Mouse (Mus musculus): ENCODE data around the gene Nolc1. TPM values are rescaled to one million over a fixed set of nuclear protein-coding genes. Genes with fewer than 3 reads are reported as not detected.

Nolc1 gene
- polyA plus RNA-seq, 1 experiment from 2014 or later = 133 TPM

DNA sequence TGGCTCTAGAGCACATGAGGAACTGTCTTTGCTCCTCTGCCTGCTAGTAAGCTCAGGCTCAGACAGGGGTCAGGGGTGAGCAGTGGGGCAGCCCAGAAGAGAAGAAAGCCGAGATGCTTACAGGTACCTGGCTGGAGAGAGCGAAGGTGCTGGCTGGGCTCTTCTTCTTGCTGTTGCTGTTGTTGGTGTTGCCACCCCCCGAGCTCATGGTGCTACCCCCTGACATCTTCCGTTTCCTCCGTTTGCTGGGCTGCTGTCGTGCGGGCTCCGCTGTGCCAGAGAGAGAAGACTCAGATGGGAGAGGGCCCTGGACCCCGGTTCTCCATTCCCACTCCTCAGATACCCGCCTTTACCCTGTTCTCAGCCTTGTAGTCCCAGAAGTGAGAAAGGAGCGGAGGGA is 41.8 kb upstream of the Nolc1 start:
- no peak overlapping the region for H3K9ac ChIP-seq (ENCODE audit: low read length)
- no peaks in the 10 kb centered on the region for H3K27me3 ChIP-seq (ENCODE audit: control insufficient read depth, insufficient read depth, low read length)
- H3K4me1 ChIP-seq (ENCODE audit: control insufficient read depth, insufficient read depth, low read length) = peaks cover 11% of the 10 kb centered on the region
- WGBS = 93% methylated on average over 11 of the region's 11 CpGs
- no peak for ATAC-seq (ENCODE audit: insufficient number of reproducible peaks, low FRiP score, low TSS enrichment, low read depth)
- H3K9me3 ChIP-seq (ENCODE audit: control insufficient read depth, low read length) = no peaks in the 10 kb centered on the region
- no peak overlapping the region for H3K4me2 ChIP-seq (ENCODE audit: low read depth, severe bottlenecking)
- H3K27ac ChIP-seq (replicated peaks; ENCODE audit: low read depth, low read length) = no peak overlapping the region
- DNase-seq (ENCODE audit: low spot score) = no peak
- H3K4me3 ChIP-seq (ENCODE audit: low read depth, low read length) = no peak overlapping the region
- H3K36me3 ChIP-seq (ENCODE audit: control insufficient read depth, insufficient read depth, low read length) = peaks cover 47% of the 10 kb centered on the region

DNA sequence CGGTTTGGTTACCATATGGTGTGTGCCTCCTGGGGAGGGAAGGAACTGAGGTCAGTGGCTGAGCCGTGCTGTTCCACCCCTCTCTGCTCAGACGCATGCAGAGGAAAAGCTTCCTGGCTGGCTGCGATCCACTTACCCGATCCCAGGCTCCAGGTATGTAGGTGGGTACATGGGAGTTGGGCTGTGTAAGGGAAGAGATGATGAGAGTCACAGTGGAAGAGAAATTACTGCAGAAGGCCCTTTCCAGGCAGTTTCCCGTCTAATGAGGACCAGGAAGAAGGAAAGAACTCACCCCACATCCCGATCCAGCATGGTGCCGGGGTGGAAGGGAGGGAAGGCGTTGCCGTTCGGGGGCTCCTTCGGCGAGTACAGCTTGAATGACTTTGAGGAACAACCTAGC is 39.7 kb upstream of the Nolc1 start:
- Histone ChIP-seq H3K4me2 (ENCODE audit: low read depth, severe bottlenecking) (no peak overlapping the region), H3K27ac (replicated peaks; ENCODE audit: low read depth, low read length) (no peak overlapping the region), H3K9me3 (ENCODE audit: control insufficient read depth, low read length) (no peaks in the 10 kb centered on the region), H3K36me3 (ENCODE audit: control insufficient read depth, insufficient read depth, low read length) (peaks cover 44% of the 10 kb centered on the region), H3K27me3 (ENCODE audit: control insufficient read depth, insufficient read depth, low read length) (no peaks in the 10 kb centered on the region), H3K4me3 (ENCODE audit: low read depth, low read length) (no peak overlapping the region), H3K9ac (ENCODE audit: low read length) (no peak overlapping the region), H3K4me1 (ENCODE audit: control insufficient read depth, insufficient read depth, low read length) (peaks cover 19% of the 10 kb centered on the region)
- DNase-seq (ENCODE audit: low spot score) (no peak), ATAC-seq (ENCODE audit: insufficient number of reproducible peaks, low FRiP score, low TSS enrichment, low read depth) (no peak)
- WGBS = 92% methylated on average over 13 of the region's 13 CpGs

DNA sequence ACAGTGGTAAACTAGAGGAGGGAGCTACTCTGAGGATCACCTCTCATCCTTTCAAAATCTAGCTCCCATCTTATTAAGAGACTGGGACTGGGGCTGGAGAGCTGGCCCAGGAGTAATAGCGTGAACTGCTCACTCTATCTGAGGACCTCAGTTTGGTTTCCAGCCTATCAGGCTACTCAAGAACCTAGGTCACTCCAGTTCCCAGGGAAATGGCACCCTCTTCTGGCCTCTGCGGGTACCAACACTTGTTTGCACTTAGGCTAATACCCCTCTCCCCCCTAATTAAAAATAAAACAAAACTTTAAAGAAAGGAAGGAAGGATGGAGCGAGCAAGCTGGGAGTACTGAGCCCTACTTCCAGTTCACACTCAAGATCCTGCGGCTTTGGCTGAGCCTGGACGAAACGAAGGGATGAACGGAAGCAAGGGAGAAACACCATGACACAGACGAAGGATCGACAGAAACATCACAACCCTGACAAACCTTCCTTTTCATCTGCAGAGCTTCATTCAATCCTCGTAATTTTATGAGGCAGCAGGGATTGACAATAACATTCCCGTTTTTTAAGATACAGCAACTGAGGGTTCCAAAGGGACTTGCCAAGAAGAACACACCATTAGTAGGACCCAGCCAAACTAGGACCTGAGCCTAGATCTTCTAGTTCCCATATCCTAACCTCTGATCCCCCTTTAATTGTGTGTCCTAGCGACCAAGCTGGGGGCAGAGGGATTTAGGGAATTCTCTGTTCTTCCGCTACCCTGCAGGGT is 39.0 kb upstream of the Nolc1 start:
- no peak for ATAC-seq (ENCODE audit: insufficient number of reproducible peaks, low FRiP score, low TSS enrichment, low read depth)
- peak overlapping the region; percentile 97; the same call in 1 of the 2 replicates for H3K9ac ChIP-seq (ENCODE audit: low read length)
- 80% methylated on average over 13 of the region's 13 CpGs for WGBS
- peaks cover 25% of the 10 kb centered on the region for H3K4me1 ChIP-seq (ENCODE audit: control insufficient read depth, insufficient read depth, low read length)
- H3K9me3 ChIP-seq (ENCODE audit: control insufficient read depth, low read length) = no peaks in the 10 kb centered on the region
- peak overlapping the region; percentile 97 for H3K4me3 ChIP-seq (ENCODE audit: low read depth, low read length)
- no peak overlapping the region for H3K27ac ChIP-seq (replicated peaks; ENCODE audit: low read depth, low read length)
- peaks cover 43% of the 10 kb centered on the region for H3K36me3 ChIP-seq (ENCODE audit: control insufficient read depth, insufficient read depth, low read length)
- DNase-seq (ENCODE audit: low spot score) = no peak
- H3K4me2 ChIP-seq (ENCODE audit: low read depth, severe bottlenecking) = peak overlapping the region; percentile 86
- no peaks in the 10 kb centered on the region for H3K27me3 ChIP-seq (ENCODE audit: control insufficient read depth, insufficient read depth, low read length)

DNA sequence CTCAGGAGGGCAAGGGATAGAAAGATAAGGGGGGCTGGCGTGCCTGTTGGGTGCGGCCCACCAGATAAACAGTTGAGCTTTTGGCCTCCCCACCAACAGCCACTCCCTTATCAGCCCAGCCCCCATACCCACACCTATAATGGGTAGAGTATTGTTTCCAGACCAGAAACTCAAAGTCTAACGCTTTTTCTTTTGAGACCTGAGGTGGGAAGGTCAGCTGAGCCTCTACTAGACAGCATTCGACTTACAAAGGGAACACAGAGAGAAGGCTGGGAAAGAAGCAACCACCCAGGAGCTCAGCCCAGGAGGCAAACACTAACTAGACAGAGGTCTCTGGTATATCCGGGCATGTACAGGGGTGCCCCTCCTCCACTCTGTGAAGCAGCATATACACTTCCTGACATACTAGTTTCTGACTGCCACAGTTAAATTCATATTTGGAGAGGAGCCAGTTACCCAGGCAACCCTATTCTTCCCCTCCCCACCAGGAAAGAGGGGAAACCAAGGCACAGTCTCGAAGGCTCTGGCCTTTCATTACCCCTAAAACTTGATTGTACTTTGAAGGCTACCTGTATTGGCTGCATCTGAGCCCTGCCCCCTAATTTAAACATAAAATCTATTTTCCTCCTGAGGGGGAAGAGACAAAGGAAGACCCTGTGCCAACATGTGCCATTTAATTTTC is 38.3 kb upstream of the Nolc1 start:
- ATAC-seq (ENCODE audit: insufficient number of reproducible peaks, low FRiP score, low TSS enrichment, low read depth) (no peak), DNase-seq (ENCODE audit: low spot score) (no peak)
- peak overlapping the region; percentile 97 for H3K4me3 ChIP-seq (ENCODE audit: low read depth, low read length)
- peaks cover 41% of the 10 kb centered on the region for H3K36me3 ChIP-seq (ENCODE audit: control insufficient read depth, insufficient read depth, low read length)
- peaks cover 30% of the 10 kb centered on the region for H3K4me1 ChIP-seq (ENCODE audit: control insufficient read depth, insufficient read depth, low read length)
- WGBS = 42% methylated on average over 6 of the region's 6 CpGs
- peak overlapping the region; percentile 86 for H3K4me2 ChIP-seq (ENCODE audit: low read depth, severe bottlenecking)
- H3K27ac ChIP-seq (replicated peaks; ENCODE audit: low read depth, low read length) = no peak overlapping the region
- H3K27me3 ChIP-seq (ENCODE audit: control insufficient read depth, insufficient read depth, low read length) = no peaks in the 10 kb centered on the region
- H3K9me3 ChIP-seq (ENCODE audit: control insufficient read depth, low read length) = no peaks in the 10 kb centered on the region
- H3K9ac ChIP-seq (ENCODE audit: low read length) = peak overlapping the region; percentile 97

DNA sequence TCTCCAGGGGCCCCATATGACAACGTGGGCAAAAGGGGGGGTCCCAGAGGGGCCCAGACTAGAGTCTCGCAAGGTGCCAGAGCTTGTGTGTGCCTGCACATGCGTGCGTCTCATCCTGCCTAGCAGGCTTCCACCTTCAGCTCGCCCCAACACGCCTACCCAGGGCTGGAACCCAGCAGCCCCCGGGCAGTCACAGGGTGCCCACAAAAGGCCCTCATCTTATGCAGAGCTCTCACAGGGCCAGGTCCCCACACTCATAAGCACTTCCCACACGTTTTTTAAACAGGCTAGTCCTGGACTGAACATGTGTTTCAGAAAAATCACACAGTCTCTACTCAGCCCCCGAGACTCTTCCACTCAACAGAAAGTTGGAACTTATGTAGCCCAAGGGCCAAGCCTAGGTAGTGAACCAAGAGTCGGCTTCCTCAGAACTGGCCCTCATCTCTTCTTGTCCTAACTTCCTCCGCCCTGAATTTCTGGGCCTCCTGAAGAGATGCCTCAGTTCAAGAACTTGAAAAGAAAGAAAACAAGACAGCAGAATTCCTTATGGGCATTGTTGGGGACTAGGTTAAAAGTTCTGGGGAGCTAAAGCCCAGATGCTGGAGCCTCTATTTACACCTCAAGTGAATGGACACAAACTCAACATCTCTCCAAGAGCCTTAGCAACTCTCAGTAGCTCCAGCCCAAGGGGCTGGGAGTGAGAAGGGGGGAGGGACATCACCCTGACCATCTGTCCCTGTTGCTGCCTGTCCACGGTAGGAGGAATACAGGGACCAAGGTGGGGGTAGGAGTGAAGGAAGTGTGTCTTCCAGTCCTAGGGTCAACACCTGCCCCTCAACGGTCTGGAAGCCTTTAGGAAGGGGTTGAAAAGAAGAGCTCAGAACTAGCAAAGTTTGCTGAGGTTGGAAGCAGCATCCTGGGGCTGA is 37.5 kb upstream of the Nolc1 start:
- Histone ChIP-seq H3K27me3 (ENCODE audit: control insufficient read depth, insufficient read depth, low read length) (no peaks in the 10 kb centered on the region), H3K9me3 (ENCODE audit: control insufficient read depth, low read length) (no peaks in the 10 kb centered on the region), H3K4me3 (ENCODE audit: low read depth, low read length) (peak overlapping the region; percentile 97), H3K36me3 (ENCODE audit: control insufficient read depth, insufficient read depth, low read length) (peaks cover 33% of the 10 kb centered on the region), H3K27ac (replicated peaks; ENCODE audit: low read depth, low read length) (peak overlapping the region; percentile 90; the same call in 1 of the 2 replicates), H3K4me2 (ENCODE audit: low read depth, severe bottlenecking) (peak overlapping the region; percentile 86), H3K4me1 (ENCODE audit: control insufficient read depth, insufficient read depth, low read length) (peaks cover 38% of the 10 kb centered on the region), H3K9ac (ENCODE audit: low read length) (peak overlapping the region; percentile 97)
- DNase-seq (ENCODE audit: low spot score) (no peak), ATAC-seq (ENCODE audit: insufficient number of reproducible peaks, low FRiP score, low TSS enrichment, low read depth) (no peak)
- 32% methylated on average over 13 of the region's 13 CpGs for whole genome bisulfite sequencing

DNA sequence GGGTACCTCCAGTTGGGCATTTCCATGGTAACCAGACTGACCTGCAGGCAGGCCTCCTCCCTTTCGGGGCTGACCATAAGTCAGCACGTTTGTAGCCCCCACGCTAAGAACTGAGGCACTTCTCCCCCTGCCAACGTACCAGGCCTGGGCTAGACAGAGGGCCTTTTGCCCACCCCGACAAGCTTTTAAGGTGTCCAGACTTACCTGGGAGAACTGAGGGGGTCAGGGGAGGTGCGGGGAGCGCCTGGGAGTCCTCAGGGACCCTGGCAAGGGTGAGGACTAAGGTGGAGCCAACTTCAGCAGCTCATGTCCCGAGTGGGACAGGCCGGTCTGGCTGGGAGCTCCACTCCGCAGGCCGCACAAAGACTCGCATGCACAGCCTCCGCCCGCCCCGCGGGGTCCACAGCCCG is 36.8 kb upstream of the Nolc1 start:
- Histone ChIP-seq H3K4me1 (ENCODE audit: control insufficient read depth, insufficient read depth, low read length) (peaks cover 42% of the 10 kb centered on the region), H3K27me3 (ENCODE audit: control insufficient read depth, insufficient read depth, low read length) (no peaks in the 10 kb centered on the region), H3K36me3 (ENCODE audit: control insufficient read depth, insufficient read depth, low read length) (peaks cover 26% of the 10 kb centered on the region), H3K9ac (ENCODE audit: low read length) (peak overlapping the region; percentile 97), H3K9me3 (ENCODE audit: control insufficient read depth, low read length) (no peaks in the 10 kb centered on the region), H3K4me2 (ENCODE audit: low read depth, severe bottlenecking) (peak overlapping the region; percentile 86), H3K27ac (replicated peaks; ENCODE audit: low read depth, low read length) (peak overlapping the region; percentile 90), H3K4me3 (ENCODE audit: low read depth, low read length) (peak overlapping the region; percentile 97)
- DNase-seq (ENCODE audit: low spot score) = peak; percentile 56
- no peak; the same call in 1 of the 2 replicates for ATAC-seq (ENCODE audit: insufficient number of reproducible peaks, low FRiP score, low TSS enrichment, low read depth)
- WGBS = 1% methylated on average over 10 of the region's 17 CpGs

DNA sequence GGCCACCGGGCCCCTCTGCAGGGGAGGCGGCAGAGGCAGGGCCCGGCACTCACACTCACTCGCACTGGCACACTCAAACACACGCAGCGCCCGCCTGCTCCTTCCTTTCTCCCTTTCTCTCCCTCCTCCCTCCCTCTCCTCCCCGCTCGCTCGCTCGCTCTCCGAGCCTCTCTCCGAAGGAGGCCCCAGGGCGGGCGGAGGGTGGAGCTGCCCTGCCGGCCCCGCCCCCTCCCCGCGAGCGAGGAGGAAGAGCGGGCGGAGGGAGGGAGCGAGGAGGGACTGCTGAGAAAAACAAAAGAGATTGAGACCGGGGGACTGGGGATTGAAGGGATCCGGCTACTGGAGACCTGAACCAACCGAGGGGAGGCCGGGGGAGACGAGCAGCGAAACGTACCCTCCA is 36.2 kb upstream of the Nolc1 start:
- peaks cover 44% of the 10 kb centered on the region for H3K4me1 ChIP-seq (ENCODE audit: control insufficient read depth, insufficient read depth, low read length)
- no peaks in the 10 kb centered on the region for H3K9me3 ChIP-seq (ENCODE audit: control insufficient read depth, low read length)
- H3K9ac ChIP-seq (ENCODE audit: low read length) = peak overlapping the region; percentile 97
- peaks cover 20% of the 10 kb centered on the region for H3K36me3 ChIP-seq (ENCODE audit: control insufficient read depth, insufficient read depth, low read length)
- H3K27ac ChIP-seq (replicated peaks; ENCODE audit: low read depth, low read length) = peak overlapping the region; percentile 90
- peak overlapping the region; percentile 97 for H3K4me3 ChIP-seq (ENCODE audit: low read depth, low read length)
- no peaks in the 10 kb centered on the region for H3K27me3 ChIP-seq (ENCODE audit: control insufficient read depth, insufficient read depth, low read length)
- DNase-seq (ENCODE audit: low spot score) (peak; percentile 93), ATAC-seq (ENCODE audit: insufficient number of reproducible peaks, low FRiP score, low TSS enrichment, low read depth) (peak; percentile 56)
- peak overlapping the region; percentile 86 for H3K4me2 ChIP-seq (ENCODE audit: low read depth, severe bottlenecking)
- WGBS = under 1% methylated on average over 25 of the region's 30 CpGs
